Mouse (Mus musculus): ENCODE measurements around the gene Adgrg1.
"Not testable (repeated sequence)": the region's sequence is repeated elsewhere in the genome, so short reads cannot be mapped to it uniquely, and the experiment has no call there.

Gene Adgrg1

DNA sequence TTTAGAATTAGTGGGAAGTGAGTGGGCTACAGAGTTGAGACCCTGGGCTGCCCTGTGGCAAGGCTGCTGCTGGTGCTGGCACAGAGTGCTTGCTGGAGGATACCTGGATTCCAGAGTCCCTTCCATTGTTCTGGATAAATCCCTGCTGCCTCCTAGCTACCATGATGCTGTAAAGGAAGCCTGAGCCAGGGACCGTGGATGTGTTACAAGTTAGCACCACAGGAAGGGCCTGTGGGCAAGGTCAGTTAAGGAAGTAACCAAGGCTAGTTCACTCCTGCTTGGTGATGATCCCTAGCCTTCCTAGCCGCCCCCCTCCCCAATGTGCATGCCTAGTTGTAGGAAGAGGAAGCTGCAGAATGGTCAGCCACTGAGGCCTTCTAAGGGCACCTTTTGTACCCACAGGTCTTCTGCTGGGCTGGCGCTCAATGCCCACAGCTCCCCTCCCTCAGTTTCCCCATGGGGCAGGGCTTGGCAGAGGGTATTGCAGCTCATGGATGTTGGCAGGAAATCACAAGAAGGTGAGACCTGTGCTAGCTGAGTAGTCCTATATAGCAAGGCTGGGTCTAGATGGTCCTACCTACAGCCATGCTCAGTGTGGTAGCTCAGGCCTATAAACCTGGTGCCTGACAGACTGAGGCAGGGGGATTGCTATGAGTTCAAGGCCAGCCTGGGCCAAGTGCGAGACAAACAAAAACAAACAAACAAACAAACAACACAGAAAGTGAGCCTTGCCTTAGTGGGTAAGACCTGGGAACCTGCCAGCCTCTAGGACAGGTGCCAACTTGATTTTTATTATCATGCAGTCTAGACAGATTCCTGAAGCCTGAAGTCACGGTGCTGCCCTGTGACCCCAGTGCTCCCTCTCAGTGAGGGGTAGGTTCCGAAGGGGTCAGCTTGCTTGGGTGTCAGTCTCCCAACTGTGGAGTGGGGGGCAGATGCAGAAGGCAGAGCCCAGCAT, 22.6 kb downstream of the Adgrg1 start:
- no peak for DNase-seq

- no peak for DNase-seq
Measured at GRCm38 (mm10) chr8:94997857-94998243, 23.3 kb downstream of the Adgrg1 start.

DNA sequence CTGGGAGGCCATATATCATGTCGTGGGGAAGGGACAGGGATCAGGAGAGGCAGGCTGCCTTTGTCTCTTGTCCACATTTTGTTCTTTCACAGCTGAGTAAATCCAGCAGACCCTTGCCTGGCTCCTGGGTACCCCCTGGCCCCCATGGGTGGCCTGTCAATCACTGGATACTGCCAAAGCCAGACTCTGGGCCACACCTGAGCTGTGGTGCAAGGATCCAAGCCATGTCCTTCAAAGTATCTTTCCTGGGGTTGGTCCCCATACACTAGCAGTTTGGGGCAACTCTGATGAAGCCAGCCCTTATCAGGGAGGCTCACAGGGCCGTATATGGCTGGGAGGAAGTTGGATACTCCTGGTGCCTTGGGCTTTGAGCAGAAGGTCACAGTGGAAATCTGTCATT, 23.9 kb downstream of the Adgrg1 start:
- no peak for DNase-seq

- DNase-seq, result no peak
Measured at GRCm38 (mm10) chr8:94999004-94999403, 24.5 kb downstream of the Adgrg1 start.

- no peak for DNase-seq
Measured at GRCm38 (mm10) chr8:94999956-95000355, 25.4 kb downstream of the Adgrg1 start.

- DNase-seq, result no peak
Measured at GRCm38 (mm10) chr8:95000684-95001083, 26.1 kb downstream of the Adgrg1 start.

- no peak for DNase-seq
Measured at GRCm38 (mm10) chr8:95001165-95001564, 26.6 kb downstream of the Adgrg1 start.

GRCm38 (mm10) chr8:95001655-95002054, 27.1 kb downstream of the Adgrg1 start:
- peak; percentile 71 for DNase-seq

DNA sequence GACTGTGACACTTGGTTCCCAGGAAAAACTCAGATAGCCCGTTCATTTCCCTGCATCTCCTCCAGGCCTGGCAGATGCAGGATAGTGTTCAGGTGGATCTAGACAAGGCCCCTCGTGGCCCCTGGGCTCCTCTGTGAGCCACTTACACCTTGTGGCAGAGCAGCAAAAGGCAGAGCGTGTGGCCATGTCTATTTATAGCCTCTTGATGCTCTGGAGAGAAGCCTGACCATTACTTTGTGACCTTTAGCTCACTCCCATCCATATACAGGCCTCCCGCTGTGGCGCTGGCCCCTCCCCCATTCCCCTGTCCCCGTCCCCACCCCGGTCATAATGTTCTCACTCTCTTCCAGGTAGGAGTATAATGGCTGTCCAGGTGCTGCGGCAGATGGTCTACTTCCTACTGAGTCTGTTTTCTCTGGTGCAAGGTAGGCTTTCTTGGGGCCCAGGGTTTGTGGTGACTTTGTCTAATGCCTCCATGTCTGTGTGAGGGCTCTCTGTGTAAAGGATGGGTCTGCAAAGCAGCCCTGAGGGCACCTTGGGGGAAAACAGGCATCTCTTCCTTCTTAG, 27.6 kb downstream of the Adgrg1 start:
- no peak for DNase-seq

DNA sequence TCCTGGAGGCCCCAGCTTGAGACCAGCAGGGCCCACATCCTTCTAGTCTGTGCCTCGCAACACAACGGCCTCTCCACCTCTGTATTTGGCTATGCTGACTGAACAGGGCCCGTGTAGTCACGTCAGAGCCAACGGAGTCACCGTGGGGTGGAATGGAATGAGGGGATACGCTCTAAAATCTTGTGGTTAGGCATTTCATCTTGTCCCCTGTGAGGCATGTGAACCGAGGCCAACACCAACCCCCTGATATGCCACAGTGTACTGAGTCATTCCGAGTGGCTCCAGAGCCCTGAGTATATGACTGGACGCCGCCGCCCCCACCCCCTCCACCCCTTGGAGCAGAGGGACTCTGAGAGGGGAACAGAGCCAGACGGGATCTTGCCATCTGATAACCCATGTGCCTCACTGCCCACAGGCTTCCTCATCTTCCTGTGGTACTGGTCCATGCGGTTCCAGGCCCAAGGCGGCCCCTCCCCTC, 37.9 kb downstream of the Adgrg1 start:
- no peak for DNase-seq

- no peak for DNase-seq
Measured at GRCm38 (mm10) chr8:95015866-95016265, 41.3 kb downstream of the Adgrg1 start.

DNA sequence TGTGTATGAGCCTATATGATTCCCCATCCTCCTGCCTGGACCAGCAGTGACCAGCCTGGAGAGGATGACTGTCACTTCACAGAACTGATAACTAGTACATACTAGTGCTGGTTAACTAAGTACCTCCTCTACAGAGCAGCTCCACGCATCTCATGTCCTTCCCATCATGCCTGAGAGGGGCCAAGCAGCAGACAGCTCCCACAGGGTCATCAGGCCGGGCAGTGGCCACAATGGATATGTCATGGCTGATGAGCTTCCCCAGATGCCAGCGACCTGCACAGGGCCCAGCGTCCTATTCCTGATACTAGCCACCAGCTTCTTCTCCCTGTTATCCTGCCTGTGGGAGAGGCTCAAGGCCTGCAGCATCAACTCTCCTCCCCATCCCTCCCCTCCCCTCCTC, 42.1 kb downstream of the Adgrg1 start:
- no peak for DNase-seq

- DNase-seq, result no peak
Measured at GRCm38 (mm10) chr8:95017451-95017850, 42.9 kb downstream of the Adgrg1 start, which contains the start of gene Adgrg3. Gene Adgrg3, plus strand, starts transcription at chr8:95017692.

DNA sequence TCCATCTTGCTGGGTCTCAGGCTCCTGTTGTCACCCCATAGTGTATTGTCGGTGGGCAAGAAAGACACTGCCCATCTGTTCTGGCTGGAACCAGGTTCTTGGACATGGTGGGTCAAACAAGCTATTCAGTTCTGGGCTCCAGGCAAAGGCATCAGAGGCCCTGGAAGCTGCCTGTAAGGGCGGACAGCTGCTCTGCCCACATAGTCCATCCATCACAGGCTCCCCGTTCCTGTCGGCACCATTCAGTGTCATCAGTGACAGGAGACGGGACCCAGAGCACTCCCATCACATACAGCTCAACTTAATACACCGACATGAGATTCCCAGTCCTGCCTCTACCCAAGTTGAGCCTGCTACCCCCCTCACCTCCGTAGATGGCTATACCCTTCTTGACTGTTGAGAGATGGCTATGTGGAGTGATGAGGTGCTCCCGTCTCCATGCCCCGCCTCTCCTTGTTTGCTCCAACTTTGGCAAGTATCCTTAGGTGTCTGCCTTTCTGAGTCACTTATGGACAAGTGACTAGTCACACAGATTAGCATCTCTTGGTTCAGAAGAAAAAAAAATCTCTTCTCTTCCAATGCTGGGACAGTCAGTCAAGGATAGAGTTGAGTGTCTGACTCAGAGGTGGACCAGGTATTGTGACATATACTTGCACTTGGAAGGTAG, 43.6 kb downstream of the Adgrg1 start:
- DNase-seq, result no peak

DNA sequence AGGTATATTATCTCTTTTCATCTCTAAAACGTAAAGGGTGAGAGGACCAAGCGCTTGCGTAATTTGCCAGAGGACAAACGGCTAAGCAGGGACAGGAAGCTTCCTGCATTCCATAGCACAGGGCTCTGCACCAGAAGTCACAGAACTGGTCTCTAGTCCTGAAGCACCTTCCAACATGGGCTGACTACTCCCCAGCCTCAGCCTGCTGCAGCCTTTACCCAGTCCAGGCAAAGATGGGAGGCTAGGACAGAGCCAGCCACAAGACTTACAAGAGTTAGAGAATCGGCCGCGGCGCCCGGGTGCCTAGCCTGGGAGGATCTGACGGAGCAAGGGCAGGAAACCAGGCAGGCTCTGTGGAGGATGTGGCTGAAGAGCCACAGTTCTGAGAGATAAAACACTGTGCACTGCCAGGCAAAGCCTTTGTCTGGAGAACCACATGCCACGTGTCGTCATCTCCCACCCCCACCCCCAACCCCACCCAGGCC, 45.8 kb downstream of the Adgrg1 start:
- DNase-seq, result no peak

- no peak for DNase-seq
Measured at GRCm38 (mm10) chr8:95020821-95021220, 46.3 kb downstream of the Adgrg1 start.

GRCm38 (mm10) chr8:95023201-95023600, 48.6 kb downstream of the Adgrg1 start:
- DNase-seq, result no peak

GRCm38 (mm10) chr8:95024387-95024786, 49.8 kb downstream of the Adgrg1 start:
- no peak for DNase-seq

DNA sequence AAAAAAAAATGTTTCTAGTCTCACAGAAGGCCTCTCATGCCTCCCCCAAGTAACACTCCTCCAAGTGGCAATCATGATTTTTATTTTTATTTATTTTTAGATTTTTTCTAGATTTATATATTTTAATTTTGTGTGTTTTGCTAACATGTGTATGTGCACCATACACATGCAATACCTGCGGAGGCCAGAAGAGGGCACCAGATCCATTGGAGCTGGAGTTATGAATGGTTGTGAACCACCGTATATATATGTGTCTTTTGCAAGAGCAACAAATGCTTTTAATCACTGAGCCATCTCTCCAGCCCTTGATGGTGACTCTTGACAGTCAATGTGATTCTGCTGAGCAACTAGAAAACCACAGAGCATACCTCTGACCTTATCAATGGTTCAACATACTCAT, 50.9 kb downstream of the Adgrg1 start:
- no peak for DNase-seq

DNA sequence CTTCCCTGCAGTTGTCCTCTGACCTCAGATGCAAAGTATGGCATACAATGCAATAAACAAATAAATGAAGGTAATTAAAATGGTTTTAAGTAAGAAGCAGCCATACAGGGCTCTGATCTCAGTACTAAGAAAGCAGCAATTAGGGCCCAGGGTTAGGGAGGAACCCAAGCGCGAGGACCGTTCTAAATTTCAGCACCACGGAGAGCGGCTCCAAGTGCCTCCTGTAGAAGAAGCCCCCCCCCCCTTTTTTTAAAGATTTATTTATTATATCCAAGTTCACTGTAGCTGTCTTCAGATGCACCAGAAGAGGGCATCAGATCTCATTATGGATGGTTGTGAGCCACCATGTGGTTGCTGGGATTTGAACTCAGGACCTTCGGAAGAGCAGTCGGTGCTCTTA, 53.8 kb downstream of the Adgrg1 start:
- DNase-seq, result not testable (repeated sequence)

DNA sequence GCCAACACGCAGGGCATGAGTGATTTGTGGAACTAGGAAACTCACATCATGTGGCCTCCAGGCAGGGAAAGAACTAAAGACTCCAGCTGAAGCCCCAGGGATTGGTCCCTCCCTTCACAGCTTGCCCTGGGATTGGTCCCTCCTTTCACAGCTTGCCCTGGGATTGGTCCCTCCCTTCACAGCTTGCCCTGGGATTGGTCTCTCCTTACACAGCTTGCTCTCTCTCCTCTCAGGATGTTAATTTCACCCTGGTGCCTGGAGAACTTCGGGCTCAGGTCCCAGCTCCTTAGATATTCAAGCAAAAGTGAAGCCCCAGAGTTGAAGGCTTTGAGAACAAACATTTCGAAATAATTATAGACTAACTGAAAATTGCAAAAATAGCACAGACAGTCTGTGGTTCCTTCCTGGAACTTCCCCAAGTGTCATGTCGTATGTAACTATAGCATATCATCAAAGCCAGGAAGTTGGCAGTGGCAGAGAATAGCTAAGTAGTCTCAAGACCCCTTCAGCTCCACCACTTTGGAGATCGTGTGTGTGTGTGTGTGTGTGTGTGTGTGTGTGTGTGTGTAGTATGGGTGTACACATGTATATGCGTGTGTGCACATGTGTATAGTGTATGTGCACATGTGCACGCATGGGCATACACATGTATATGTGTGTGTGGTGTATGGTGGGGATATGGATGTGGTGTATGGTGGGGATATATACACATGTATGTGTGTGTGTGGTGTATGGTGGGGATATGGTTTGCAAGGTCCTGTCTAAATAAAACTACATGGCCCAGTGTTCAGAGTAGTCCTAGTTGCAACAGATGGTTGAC, 62.8 kb downstream of the Adgrg1 start:
- peak; percentile 17 for DNase-seq

All from right cerebral cortex, postnatal 25 days (tissue).